Mouse (Mus musculus): ENCODE results near the gene Gale. TPM values are rescaled to one million over a fixed set of nuclear protein-coding genes. Genes with fewer than 3 reads are reported as not detected.

Gale gene
- total RNA-seq, 1 experiment from 2014 or later = 16.6 TPM

Other genes with a start within 250 kb of the Gale start
- 0.67 and 0.75 TPM in 2 replicates for gene Il22ra1, start 235.6 kb upstream of the Gale start, total RNA-seq (2021)
- gene Myom3, start 204.0 kb upstream of the Gale start, total RNA-seq (2021) = 0.59 and 0.75 TPM in 2 replicates
- gene Srsf10, start 108.0 kb upstream of the Gale start, total RNA-seq (2021) = 119 and 125 TPM in 2 replicates
- gene Pnrc2, start 89.9 kb upstream of the Gale start, total RNA-seq (2021) = 110 and 149 TPM in 2 replicates
- 1.9 and 4.7 TPM in 2 replicates for gene Cnr2, start 68.3 kb upstream of the Gale start, total RNA-seq (2021)
- gene Fuca1, start 43.0 kb upstream of the Gale start, total RNA-seq (2021) = 90.1 and 94.3 TPM in 2 replicates
- 64.6 and 76.0 TPM in 2 replicates for gene Hmgcl, start 17.3 kb upstream of the Gale start, total RNA-seq (2021)
- gene Lypla2, start 8.9 kb downstream of the Gale start, total RNA-seq (2021) = 57.2 and 63.9 TPM in 2 replicates
- gene Pithd1, start 23.5 kb downstream of the Gale start, total RNA-seq (2021) = 27.1 and 33.8 TPM in 2 replicates
- 42.6 and 42.7 TPM in 2 replicates for gene Eloa, start 58.0 kb downstream of the Gale start, total RNA-seq (2021)
- 722 and 781 TPM in 2 replicates for gene Rpl11, start 89.7 kb downstream of the Gale start, total RNA-seq (2021)
- gene Id3, start 179.8 kb downstream of the Gale start, total RNA-seq (2021) = 91.3 and 98.0 TPM in 2 replicates
- gene E2f2, start 208.7 kb downstream of the Gale start, total RNA-seq (2021) = 12.0 and 13.6 TPM in 2 replicates
- gene Asap3, start 242.6 kb downstream of the Gale start, total RNA-seq (2021) = 3.4 and 3.8 TPM in 2 replicates

All from adrenal gland, postnatal 14 days (tissue).